Mouse (Mus musculus) layer of hippocampus, postnatal 36 days (tissue): ENCODE results near the gene Agtpbp1. TPM values are rescaled to one million over a fixed set of nuclear protein-coding genes. Genes with fewer than 3 reads are reported as not detected.
"Not testable (repeated sequence)": the region's sequence is repeated elsewhere in the genome, so short reads cannot be mapped to it uniquely, and the experiment has no call there.

Experiments used
- DNase-seq, 2 experiments: peaks; one replicate each; pipeline ENCODE4 v3.0.0; 2022
- total RNA-seq, 2 experiments: library from RNA; stranded (reverse); gene quantifications; 2 replicates each; pipeline ENCODE4 v1.2.3; 2021

Gene Agtpbp1
- 100 to 1,000 TPM; 347 to 388 TPM for total RNA-seq

GRCm38 (mm10) chr13:59584947-59585647 lies at the start of gene Agtpbp1, which contains the start of gene Naa35:
Gene Agtpbp1 (minus strand): TSS chr13:59585227.
Gene Naa35 (plus strand): TSS chr13:59585259.
- DNase-seq, result peak; percentile 99

DNA sequence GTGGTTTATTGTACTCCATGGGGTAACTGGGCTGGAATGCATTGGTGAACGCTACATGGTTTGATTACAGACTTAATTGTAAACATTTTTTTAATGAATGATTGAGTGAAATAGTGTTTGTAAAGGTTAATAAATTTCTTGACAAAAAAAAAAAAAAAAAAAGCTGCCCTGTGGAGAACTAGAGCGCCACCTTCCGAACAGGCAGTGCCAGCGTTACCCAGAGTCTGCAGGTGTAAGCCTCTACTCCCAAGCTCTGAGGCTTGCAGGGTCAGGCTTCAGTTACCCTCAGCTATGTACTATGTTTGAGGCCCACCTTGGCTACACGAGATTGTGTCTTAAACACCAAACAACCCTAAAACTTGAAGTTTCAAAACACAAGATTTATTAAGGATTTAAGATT lies 49.6 kb upstream of the Agtpbp1 start:
- DNase-seq, result no peak

DNA sequence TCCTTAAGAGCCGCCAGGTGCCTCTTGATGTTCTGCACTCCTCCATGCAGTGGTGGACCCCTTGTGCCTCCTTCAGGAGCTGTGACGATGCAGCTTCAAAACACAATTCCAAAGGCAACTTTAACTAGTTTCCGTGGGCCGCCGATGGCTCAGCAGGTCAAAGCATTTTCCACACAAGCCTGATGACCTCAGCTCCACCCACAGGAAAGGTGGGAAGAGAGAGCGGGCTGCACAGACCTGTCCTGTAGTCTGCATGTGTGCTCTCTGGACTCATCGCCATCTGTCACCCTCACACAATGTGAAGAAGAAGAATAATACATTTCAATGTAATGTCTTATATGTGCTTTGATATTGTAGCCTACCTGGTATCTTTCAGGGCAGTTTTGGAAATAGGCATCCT lies 41.7 kb upstream of the Agtpbp1 start:
- no peak for DNase-seq

DNA sequence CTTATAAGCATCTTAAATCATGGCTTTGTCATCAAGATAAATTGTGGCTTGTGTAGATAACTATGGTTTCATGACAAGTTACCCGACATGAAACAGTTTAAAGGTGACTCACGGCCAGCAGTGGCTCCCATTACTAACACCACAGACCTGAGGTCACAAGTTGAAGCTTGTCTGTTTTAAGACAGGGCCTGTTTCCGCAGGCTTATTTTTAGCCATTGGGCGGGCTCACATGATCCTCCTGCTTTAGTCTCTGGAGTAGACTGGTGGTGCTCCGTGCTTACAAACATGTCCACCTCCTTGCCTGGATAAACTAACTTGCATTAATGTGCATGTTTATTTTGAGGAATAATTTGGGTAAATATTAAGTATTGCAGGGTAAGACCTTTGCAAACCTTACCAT lies 39.9 kb upstream of the Agtpbp1 start:
- no peak for DNase-seq

GRCm38 (mm10) chr13:59624389-59624788 lies 39.4 kb upstream of the Agtpbp1 start:
- DNase-seq, result no peak

DNA sequence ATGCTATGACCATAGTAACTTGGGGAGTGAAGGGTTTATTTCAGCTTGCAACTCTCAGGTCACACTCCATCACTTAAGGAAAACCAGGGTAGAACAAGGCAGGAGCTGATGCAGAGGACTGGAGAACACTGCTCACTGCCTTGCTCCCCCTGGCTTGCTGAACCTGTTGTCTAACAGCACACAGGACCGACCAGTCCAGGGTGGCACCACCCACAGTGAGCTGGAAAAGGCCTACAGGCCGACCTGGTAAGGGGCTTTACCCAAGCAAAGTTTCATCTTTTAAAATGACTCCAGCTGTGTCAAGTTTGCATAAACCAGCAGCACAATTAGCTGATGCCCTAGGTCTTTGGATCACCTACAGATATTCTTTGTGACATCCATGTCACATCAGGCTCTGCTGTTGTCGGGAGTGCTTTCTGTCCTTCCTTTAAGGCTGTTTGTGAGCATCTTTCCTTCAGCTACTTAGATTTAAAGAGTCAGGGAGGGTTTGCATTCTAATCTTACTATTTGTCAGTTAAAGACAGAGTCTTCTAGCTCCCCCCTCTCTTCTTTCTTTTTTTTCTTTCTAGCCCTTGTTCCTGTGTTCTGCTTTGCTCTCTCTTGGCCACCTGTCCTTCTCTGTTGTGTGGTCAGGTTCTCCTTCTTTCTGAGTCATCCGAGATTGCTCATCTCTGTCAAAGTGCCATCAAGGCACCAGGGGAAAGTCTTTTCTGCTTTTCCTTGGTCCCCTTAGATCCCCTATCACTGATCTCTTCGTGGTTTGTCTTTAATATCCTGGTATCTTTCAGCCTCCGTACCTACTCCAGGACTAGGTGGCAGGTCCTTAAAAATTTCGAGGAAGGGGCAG lies 36.8 kb upstream of the Agtpbp1 start:
- no peak for DNase-seq

DNA sequence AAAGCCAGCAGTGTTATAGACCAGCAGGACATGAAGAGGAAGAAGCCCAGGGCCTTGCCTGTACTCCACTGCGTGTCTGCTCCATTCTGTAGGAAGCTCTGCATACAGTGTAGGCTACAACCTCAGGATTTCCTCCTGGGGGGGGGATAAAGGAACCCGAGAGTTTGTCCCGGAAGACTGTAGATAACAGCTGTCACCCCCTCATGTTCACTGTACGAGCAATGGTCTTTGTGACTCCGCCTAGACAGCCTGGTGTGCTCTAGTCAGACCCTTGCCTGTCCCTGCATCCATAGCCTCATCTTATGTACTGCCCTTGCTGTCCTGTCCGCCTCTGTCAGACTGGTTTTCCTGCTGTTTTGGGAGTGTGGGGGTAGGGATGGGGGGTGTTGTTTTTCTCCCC lies 33.4 kb upstream of the Agtpbp1 start:
- no peak for DNase-seq

GRCm38 (mm10) chr13:59615554-59615953 lies 30.5 kb upstream of the Agtpbp1 start:
- no peak for DNase-seq

- DNase-seq, result no peak
These were observed 30.1 kb upstream of the Agtpbp1 start for GRCm38 (mm10) chr13:59615152-59615551.

DNA sequence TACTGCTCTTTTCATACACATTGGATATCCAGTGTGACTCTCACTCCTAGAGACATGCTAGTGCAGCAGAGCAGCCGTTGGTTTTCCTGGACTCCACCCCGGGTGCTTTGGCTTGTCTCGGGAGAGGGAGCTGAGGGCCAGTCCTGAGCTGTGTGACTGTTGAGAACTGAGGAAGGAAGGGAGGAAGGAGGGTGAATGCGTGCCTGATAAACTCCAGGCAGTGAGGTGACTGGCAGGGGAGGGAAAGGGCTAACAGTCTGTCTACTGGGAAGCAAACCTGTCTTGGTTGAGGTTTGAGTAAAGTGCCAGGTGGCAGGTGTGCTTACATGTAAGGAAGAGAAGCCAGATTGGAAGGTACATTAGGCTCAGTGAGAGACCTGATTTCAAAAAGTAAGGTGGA lies 28.8 kb upstream of the Agtpbp1 start:
- no peak for DNase-seq

GRCm38 (mm10) chr13:59610437-59610836 lies 25.4 kb upstream of the Agtpbp1 start:
- DNase-seq, result no peak

- no peak for DNase-seq
These were observed 24.9 kb upstream of the Agtpbp1 start for GRCm38 (mm10) chr13:59609885-59610284.

DNA sequence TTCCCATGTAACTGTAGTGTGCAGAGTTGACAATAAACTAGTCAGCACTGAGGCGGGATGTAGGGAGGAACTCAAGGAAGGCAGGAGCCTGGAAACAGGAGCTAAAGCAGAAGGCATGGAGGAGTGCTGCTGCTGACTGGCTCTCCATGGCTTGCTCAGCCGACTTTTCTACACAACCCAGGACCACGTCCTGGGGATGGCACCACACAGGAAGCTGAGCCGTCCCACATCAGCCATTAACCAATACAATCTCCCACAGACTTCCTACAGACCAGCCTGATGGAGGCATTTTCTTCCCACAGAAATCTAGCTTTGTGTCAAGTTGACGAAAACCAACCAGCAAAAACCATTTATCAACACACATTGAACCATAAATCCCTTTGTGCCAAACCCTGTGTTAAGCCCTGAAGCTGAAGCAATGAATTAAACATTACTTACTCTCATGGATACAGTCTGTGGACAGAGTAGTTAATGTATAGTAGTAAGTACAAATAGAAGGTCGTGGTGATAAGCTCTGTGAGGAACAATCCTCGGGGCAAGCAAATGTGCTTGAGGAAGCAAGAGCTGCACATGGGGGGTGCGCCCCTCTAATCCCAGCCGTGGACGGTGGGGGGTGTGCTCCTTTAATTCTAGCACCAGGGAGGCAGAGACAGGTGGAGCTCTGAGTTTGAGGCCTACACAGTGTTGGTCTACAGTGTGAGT lies 20.3 kb upstream of the Agtpbp1 start:
- no peak for DNase-seq

GRCm38 (mm10) chr13:59604511-59604910 lies 19.5 kb upstream of the Agtpbp1 start:
- no peak for DNase-seq

- DNase-seq, result no peak
These were observed 18.1 kb upstream of the Agtpbp1 start for GRCm38 (mm10) chr13:59603096-59603495.

- no peak for DNase-seq
These were observed 7.6 kb upstream of the Agtpbp1 start for GRCm38 (mm10) chr13:59592630-59593029.

DNA sequence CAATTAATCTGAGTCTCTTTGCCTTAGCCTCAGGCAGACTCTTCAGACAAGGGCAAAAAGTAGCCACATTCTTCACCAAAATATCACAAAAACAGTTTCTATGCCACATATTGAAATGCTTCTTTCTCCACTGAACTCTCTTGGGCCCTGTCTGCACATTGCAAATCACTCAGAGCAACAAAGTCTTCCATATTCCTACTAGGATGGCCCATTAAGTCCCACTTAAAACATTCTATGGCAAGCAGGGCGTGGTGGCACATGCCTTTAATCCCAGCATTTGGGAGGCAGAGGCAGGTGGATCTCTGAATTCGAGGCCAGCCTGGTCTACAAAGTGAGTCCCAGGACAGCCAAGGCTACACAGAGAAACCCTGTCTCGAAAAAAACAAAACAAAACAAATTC lies 7.0 kb upstream of the Agtpbp1 start:
- DNase-seq, result not testable (repeated sequence)

- no peak for DNase-seq
These were observed 5.7 kb upstream of the Agtpbp1 start for GRCm38 (mm10) chr13:59590691-59591090.

GRCm38 (mm10) chr13:59589672-59590071 lies 4.6 kb upstream of the Agtpbp1 start:
- no peak for DNase-seq

DNA sequence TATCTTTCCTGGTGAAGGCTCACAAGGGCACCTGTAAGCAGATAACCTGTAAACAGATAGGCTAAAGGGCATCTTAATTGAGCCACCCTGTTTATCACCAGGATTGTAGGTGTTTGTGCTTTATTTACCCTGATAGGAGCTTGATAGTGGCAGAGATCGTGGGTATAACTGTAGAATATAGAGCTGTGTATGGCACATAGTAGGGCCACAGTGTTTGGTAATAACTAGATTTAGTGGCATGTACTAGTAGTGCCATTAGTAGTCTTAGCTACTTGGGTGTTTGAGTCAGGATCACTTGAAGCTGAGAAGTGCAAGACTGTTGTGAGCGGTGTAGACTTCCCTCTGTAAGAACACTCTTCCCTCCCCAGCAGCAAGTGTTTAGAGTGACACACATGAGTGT lies 2.2 kb upstream of the Agtpbp1 start:
- DNase-seq, result no peak

GRCm38 (mm10) chr13:59585648-59586005 lies 600 bp upstream of the Agtpbp1 start:
- peak in 1 of 2 experiments; percentile 26 for DNase-seq

GRCm38 (mm10) chr13:59584481-59584880 lies 546 bp downstream of the Agtpbp1 start:
- peak; percentile 28 to 39 for DNase-seq

DNA sequence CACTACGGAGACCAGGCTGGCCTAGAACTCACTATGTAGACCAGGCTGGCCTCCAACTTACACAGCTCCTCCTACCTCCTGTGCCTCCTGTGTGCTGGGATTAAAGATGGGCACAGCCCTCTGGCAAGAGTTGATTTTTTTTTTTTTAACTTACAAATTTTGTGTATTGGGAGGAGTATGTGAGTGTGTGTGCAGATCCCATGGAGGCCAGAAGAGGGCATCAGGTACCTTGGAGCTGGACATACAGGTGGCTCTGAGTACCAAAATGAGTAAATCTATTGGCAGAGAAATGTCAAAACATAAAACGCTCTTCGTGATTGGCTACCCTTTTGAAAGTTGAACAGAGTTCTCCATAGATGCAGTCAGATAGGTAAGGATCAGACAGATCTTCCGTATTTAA lies 4.1 kb downstream of the Agtpbp1 start:
- no peak for DNase-seq
